Mouse (Mus musculus): ENCODE measurements around the gene Pld1. TPM values are rescaled to one million over a fixed set of nuclear protein-coding genes. Genes with fewer than 3 reads are reported as not detected.

The Pld1 gene
- polyA plus RNA-seq, 1 experiment = 2.5 TPM

GRCm38 (mm10) chr3:28141716-28142115, 203.2 kb downstream of the Pld1 start:
- no peaks in the 10 kb centered on the region for H3K79me2 ChIP-seq (ENCODE audit: control insufficient read depth, insufficient read depth)
- TF ChIP-seq MYOD1 (IDR thresholded peaks at IDR 0.05; ENCODE audit: control insufficient read depth, insufficient read length, low read depth) (no peak), MAX (IDR thresholded peaks at IDR 0.05) (no peak), USF1 (IDR thresholded peaks at IDR 0.05; ENCODE audit: low read depth) (no peak), CTCF (IDR thresholded peaks at IDR 0.05; ENCODE audit: control insufficient read depth, insufficient read depth, insufficient read length) (no peak), FOSL1 (IDR thresholded peaks at IDR 0.05; ENCODE audit: insufficient read depth, low read length, poor library complexity, severe bottlenecking) (no peak)
- H3K36me3 ChIP-seq (ENCODE audit: control insufficient read depth, insufficient read depth) = no peaks in the 10 kb centered on the region
- H3K27me3 ChIP-seq (ENCODE audit: control insufficient read depth, insufficient read depth, insufficient read length) = no peaks in the 10 kb centered on the region
- no peak overlapping the region for H3ac ChIP-seq (ENCODE audit: control insufficient read depth, insufficient read length, low read depth)
- H3K4me3 ChIP-seq (ENCODE audit: insufficient read depth, poor library complexity, severe bottlenecking) = no peak overlapping the region
- no peaks in the 10 kb centered on the region for H3K79me3 ChIP-seq (ENCODE audit: low read depth)

GRCm38 (mm10) chr3:28142121-28142520, 203.6 kb downstream of the Pld1 start:
- H3K27me3 ChIP-seq (ENCODE audit: control insufficient read depth, insufficient read depth, insufficient read length) = no peaks in the 10 kb centered on the region
- TF ChIP-seq MYOD1 (IDR thresholded peaks at IDR 0.05; ENCODE audit: control insufficient read depth, insufficient read length, low read depth) = no peak
- TF ChIP-seq FOSL1 (IDR thresholded peaks at IDR 0.05; ENCODE audit: insufficient read depth, low read length, poor library complexity, severe bottlenecking) = no peak
- no peak for TF ChIP-seq USF1 (IDR thresholded peaks at IDR 0.05; ENCODE audit: low read depth)
- no peak for TF ChIP-seq CEBPB (IDR thresholded peaks at IDR 0.05; ENCODE audit: low read depth)
- no peak for TF ChIP-seq CTCF (IDR thresholded peaks at IDR 0.05; ENCODE audit: control insufficient read depth, insufficient read depth, insufficient read length)
- TF ChIP-seq MAX (IDR thresholded peaks at IDR 0.05) = no peak
- no peak for TF ChIP-seq MYOG (IDR thresholded peaks at IDR 0.05; ENCODE audit: control insufficient read depth, extremely low read depth, insufficient read length)
- no peaks in the 10 kb centered on the region for H3K79me2 ChIP-seq (ENCODE audit: control insufficient read depth, insufficient read depth)
- H3ac ChIP-seq (ENCODE audit: control insufficient read depth, insufficient read length, low read depth) = no peak overlapping the region
- H3K36me3 ChIP-seq (ENCODE audit: control insufficient read depth, insufficient read depth) = no peaks in the 10 kb centered on the region
- H3K4me3 ChIP-seq (ENCODE audit: insufficient read depth, poor library complexity, severe bottlenecking) = no peak overlapping the region
- no peaks in the 10 kb centered on the region for H3K79me3 ChIP-seq (ENCODE audit: low read depth)

GRCm38 (mm10) chr3:28144676-28145075, 206.2 kb downstream of the Pld1 start:
- no peaks in the 10 kb centered on the region for H3K79me3 ChIP-seq (ENCODE audit: low read depth)
- no peaks in the 10 kb centered on the region for H3K36me3 ChIP-seq (ENCODE audit: control insufficient read depth, insufficient read depth)
- H3K27me3 ChIP-seq (ENCODE audit: control insufficient read depth, insufficient read depth, insufficient read length) = no peaks in the 10 kb centered on the region
- TF ChIP-seq USF1 (IDR thresholded peaks at IDR 0.05; ENCODE audit: low read depth) (no peak), CEBPB (IDR thresholded peaks at IDR 0.05; ENCODE audit: low read depth) (no peak), FOSL1 (IDR thresholded peaks at IDR 0.05; ENCODE audit: insufficient read depth, low read length, poor library complexity, severe bottlenecking) (no peak), MYOG (IDR thresholded peaks at IDR 0.05; ENCODE audit: control insufficient read depth, extremely low read depth, insufficient read length) (no peak), MAX (IDR thresholded peaks at IDR 0.05) (no peak), MYOD1 (IDR thresholded peaks at IDR 0.05; ENCODE audit: control insufficient read depth, insufficient read length, low read depth) (no peak), CTCF (IDR thresholded peaks at IDR 0.05; ENCODE audit: control insufficient read depth, insufficient read depth, insufficient read length) (no peak)
- no peak overlapping the region for H3K4me3 ChIP-seq (ENCODE audit: insufficient read depth, poor library complexity, severe bottlenecking)
- no peak overlapping the region for H3ac ChIP-seq (ENCODE audit: control insufficient read depth, insufficient read length, low read depth)
- H3K79me2 ChIP-seq (ENCODE audit: control insufficient read depth, insufficient read depth) = no peaks in the 10 kb centered on the region

- no peaks in the 10 kb centered on the region for H3K36me3 ChIP-seq (ENCODE audit: control insufficient read depth, insufficient read depth)
- H3K27me3 ChIP-seq (ENCODE audit: control insufficient read depth, insufficient read depth, insufficient read length) = no peaks in the 10 kb centered on the region
- H3K4me3 ChIP-seq (ENCODE audit: insufficient read depth, poor library complexity, severe bottlenecking) = no peak overlapping the region
- no peak for TF ChIP-seq FOSL1 (IDR thresholded peaks at IDR 0.05; ENCODE audit: insufficient read depth, low read length, poor library complexity, severe bottlenecking)
- TF ChIP-seq MYOG (IDR thresholded peaks at IDR 0.05; ENCODE audit: control insufficient read depth, extremely low read depth, insufficient read length) = no peak
- no peak for TF ChIP-seq MAX (IDR thresholded peaks at IDR 0.05)
- no peak for TF ChIP-seq CTCF (IDR thresholded peaks at IDR 0.05; ENCODE audit: control insufficient read depth, insufficient read depth, insufficient read length)
- TF ChIP-seq USF1 (IDR thresholded peaks at IDR 0.05; ENCODE audit: low read depth) = no peak
- TF ChIP-seq MYOD1 (IDR thresholded peaks at IDR 0.05; ENCODE audit: control insufficient read depth, insufficient read length, low read depth) = no peak
- TF ChIP-seq CEBPB (IDR thresholded peaks at IDR 0.05; ENCODE audit: low read depth) = no peak
- H3ac ChIP-seq (ENCODE audit: control insufficient read depth, insufficient read length, low read depth) = no peak overlapping the region
- H3K79me3 ChIP-seq (ENCODE audit: low read depth) = no peaks in the 10 kb centered on the region
- H3K79me2 ChIP-seq (ENCODE audit: control insufficient read depth, insufficient read depth) = no peaks in the 10 kb centered on the region
Observed at GRCm38 (mm10) chr3:28145461-28145860, 207.0 kb downstream of the Pld1 start.

- TF ChIP-seq FOSL1 (IDR thresholded peaks at IDR 0.05; ENCODE audit: insufficient read depth, low read length, poor library complexity, severe bottlenecking) (no peak), USF1 (IDR thresholded peaks at IDR 0.05; ENCODE audit: low read depth) (no peak), MAX (IDR thresholded peaks at IDR 0.05) (no peak)
- Histone ChIP-seq H3K79me2 (ENCODE audit: control insufficient read depth, insufficient read depth) (no peaks in the 10 kb centered on the region), H3K27me3 (ENCODE audit: control insufficient read depth, insufficient read depth, insufficient read length) (no peaks in the 10 kb centered on the region), H3K79me3 (ENCODE audit: low read depth) (no peaks in the 10 kb centered on the region), H3ac (ENCODE audit: control insufficient read depth, insufficient read length, low read depth) (no peak overlapping the region), H3K4me3 (ENCODE audit: insufficient read depth, poor library complexity, severe bottlenecking) (no peak overlapping the region), H3K36me3 (ENCODE audit: control insufficient read depth, insufficient read depth) (no peaks in the 10 kb centered on the region)
Observed at GRCm38 (mm10) chr3:28149656-28150256, 211.3 kb downstream of the Pld1 start.

GRCm38 (mm10) chr3:28158006-28158405, 219.5 kb downstream of the Pld1 start:
- Histone ChIP-seq H3ac (ENCODE audit: control insufficient read depth, insufficient read length, low read depth) (no peak overlapping the region), H3K79me3 (ENCODE audit: low read depth) (no peaks in the 10 kb centered on the region), H3K36me3 (ENCODE audit: control insufficient read depth, insufficient read depth) (no peaks in the 10 kb centered on the region), H3K27me3 (ENCODE audit: control insufficient read depth, insufficient read depth, insufficient read length) (no peaks in the 10 kb centered on the region), H3K79me2 (ENCODE audit: control insufficient read depth, insufficient read depth) (no peaks in the 10 kb centered on the region), H3K4me3 (ENCODE audit: insufficient read depth, poor library complexity, severe bottlenecking) (no peak overlapping the region)
- TF ChIP-seq FOSL1 (IDR thresholded peaks at IDR 0.05; ENCODE audit: insufficient read depth, low read length, poor library complexity, severe bottlenecking) (no peak), MYOG (IDR thresholded peaks at IDR 0.05; ENCODE audit: control insufficient read depth, extremely low read depth, insufficient read length) (no peak), CTCF (IDR thresholded peaks at IDR 0.05; ENCODE audit: control insufficient read depth, insufficient read depth, insufficient read length) (no peak), MYOD1 (IDR thresholded peaks at IDR 0.05; ENCODE audit: control insufficient read depth, insufficient read length, low read depth) (no peak), CEBPB (IDR thresholded peaks at IDR 0.05; ENCODE audit: low read depth) (peak; percentile 60), USF1 (IDR thresholded peaks at IDR 0.05; ENCODE audit: low read depth) (peak; percentile 11)
